Mouse (Mus musculus): Measurements from ENCODE around the gene Ptpra. TPM values are rescaled to one million over a fixed set of nuclear protein-coding genes. Genes with fewer than 3 reads are reported as not detected.

Ptpra gene
- total and polyA plus RNA-seq, 2 experiments from 2014 or later: 21.7 to 44.5 TPM

GRCm38 (mm10) chr2:130586016-130586415 lies 135.9 kb downstream of the Ptpra start:
- Histone ChIP-seq H3K4me2 (ENCODE audit: low read depth, low read length) (no peak overlapping the region), H3K9me3 (replicated peaks; ENCODE audit: control insufficient read depth, low read length) (no peaks in the 10 kb centered on the region), H3K4me3 (ENCODE audit: low read depth, low read length) (no peak overlapping the region), H3K36me3 (replicated peaks; ENCODE audit: control insufficient read depth, insufficient read depth, low read length) (peaks cover 4% of the 10 kb centered on the region), H3K27ac (ENCODE audit: low read depth) (no peak overlapping the region), H3K9ac (replicated peaks; ENCODE audit: low read depth, low read length) (no peak overlapping the region), H3K4me1 (ENCODE audit: control insufficient read depth, insufficient read depth) (peaks cover under 1% of the 10 kb centered on the region; the same call in 1 of the 2 replicates), H3K27me3 (ENCODE audit: control insufficient read depth, insufficient read depth, low read length) (peaks cover 15% of the 10 kb centered on the region)
- DNase-seq (ENCODE audit: low spot score): no peak
- 86% methylated on average over 6 of the region's 6 CpGs for WGBS
- ATAC-seq (ENCODE audit: insufficient read depth, low read depth): no peak
- TF ChIP-seq CTCF (IDR thresholded peaks at IDR 0.05; ENCODE audit: low read depth) (no peak), EP300 (IDR thresholded peaks at IDR 0.05; ENCODE audit: low read depth) (no peak)

GRCm38 (mm10) chr2:130588373-130588772 lies 138.3 kb downstream of the Ptpra start:
- Histone ChIP-seq H3K36me3 (replicated peaks; ENCODE audit: control insufficient read depth, insufficient read depth, low read length) (peaks cover 12% of the 10 kb centered on the region), H3K9me3 (replicated peaks; ENCODE audit: control insufficient read depth, low read length) (no peaks in the 10 kb centered on the region), H3K9ac (replicated peaks; ENCODE audit: low read depth, low read length) (no peak overlapping the region), H3K27ac (ENCODE audit: low read depth) (no peak overlapping the region), H3K4me3 (ENCODE audit: low read depth, low read length) (no peak overlapping the region), H3K27me3 (ENCODE audit: control insufficient read depth, insufficient read depth, low read length) (no peaks in the 10 kb centered on the region), H3K4me2 (ENCODE audit: low read depth, low read length) (no peak overlapping the region), H3K4me1 (ENCODE audit: control insufficient read depth, insufficient read depth) (no peaks in the 10 kb centered on the region; the same call in 1 of the 2 replicates)
- WGBS: 45% methylated on average over 2 of the region's 2 CpGs
- ATAC-seq (ENCODE audit: insufficient read depth, low read depth): no peak
- TF ChIP-seq EP300 (IDR thresholded peaks at IDR 0.05; ENCODE audit: low read depth) (no peak), CTCF (IDR thresholded peaks at IDR 0.05; ENCODE audit: low read depth) (no peak)
- DNase-seq (ENCODE audit: low spot score): no peak

- no peak for TF ChIP-seq CTCF (IDR thresholded peaks at IDR 0.05; ENCODE audit: low read depth)
- TF ChIP-seq EP300 (IDR thresholded peaks at IDR 0.05; ENCODE audit: low read depth): no peak
- H3K4me2 ChIP-seq (ENCODE audit: low read depth, low read length): no peak overlapping the region
- no peak overlapping the region for H3K9ac ChIP-seq (replicated peaks; ENCODE audit: low read depth, low read length)
- no peak overlapping the region for H3K4me3 ChIP-seq (ENCODE audit: low read depth, low read length)
- no peak overlapping the region for H3K27ac ChIP-seq (ENCODE audit: low read depth)
- WGBS: 74% methylated on average over 4 of the region's 4 CpGs
- DNase-seq (ENCODE audit: low spot score): no peak
- no peaks in the 10 kb centered on the region; the same call in 1 of the 2 replicates for H3K4me1 ChIP-seq (ENCODE audit: control insufficient read depth, insufficient read depth)
- H3K9me3 ChIP-seq (replicated peaks; ENCODE audit: control insufficient read depth, low read length): no peaks in the 10 kb centered on the region
- ATAC-seq (ENCODE audit: insufficient read depth, low read depth): peak; percentile 44; the same call in 1 of the 2 replicates
- H3K27me3 ChIP-seq (ENCODE audit: control insufficient read depth, insufficient read depth, low read length): no peaks in the 10 kb centered on the region
- H3K36me3 ChIP-seq (replicated peaks; ENCODE audit: control insufficient read depth, insufficient read depth, low read length): peaks cover 12% of the 10 kb centered on the region
These were observed 139.1 kb downstream of the Ptpra start for GRCm38 (mm10) chr2:130589157-130589556.

- no peak for DNase-seq (ENCODE audit: low spot score)
- H3K27ac ChIP-seq (ENCODE audit: low read depth): no peak overlapping the region; the same call in 1 of the 2 replicates
These were observed 139.7 kb downstream of the Ptpra start for GRCm38 (mm10) chr2:130589761-130590160.

GRCm38 (mm10) chr2:130591016-130591415 lies 140.9 kb downstream of the Ptpra start:
- Histone ChIP-seq H3K4me3 (ENCODE audit: low read depth, low read length) (no peak overlapping the region), H3K9ac (replicated peaks; ENCODE audit: low read depth, low read length) (no peak overlapping the region), H3K36me3 (replicated peaks; ENCODE audit: control insufficient read depth, insufficient read depth, low read length) (peaks cover 25% of the 10 kb centered on the region), H3K4me1 (ENCODE audit: control insufficient read depth, insufficient read depth) (no peaks in the 10 kb centered on the region; the same call in 1 of the 2 replicates), H3K9me3 (replicated peaks; ENCODE audit: control insufficient read depth, low read length) (no peaks in the 10 kb centered on the region), H3K27ac (ENCODE audit: low read depth) (no peak overlapping the region), H3K4me2 (ENCODE audit: low read depth, low read length) (no peak overlapping the region), H3K27me3 (ENCODE audit: control insufficient read depth, insufficient read depth, low read length) (no peaks in the 10 kb centered on the region)
- no peak for ATAC-seq (ENCODE audit: insufficient read depth, low read depth)
- no peak for DNase-seq (ENCODE audit: low spot score)
- no peak for TF ChIP-seq EP300 (IDR thresholded peaks at IDR 0.05; ENCODE audit: low read depth)
- TF ChIP-seq CTCF (IDR thresholded peaks at IDR 0.05; ENCODE audit: low read depth): no peak
- whole genome bisulfite sequencing: 95% methylated on average over 2 of the region's 2 CpGs

More at GRCm38 (mm10) chr2:130589761-130590160, 139.7 kb downstream of the Ptpra start:
- Histone ChIP-seq H3K9me3 (replicated peaks; ENCODE audit: control insufficient read depth, low read length) (no peaks in the 10 kb centered on the region), H3K9ac (replicated peaks; ENCODE audit: low read depth, low read length) (no peak overlapping the region), H3K4me3 (ENCODE audit: low read depth, low read length) (no peak overlapping the region), H3K4me2 (ENCODE audit: low read depth, low read length) (no peak overlapping the region), H3K36me3 (replicated peaks; ENCODE audit: control insufficient read depth, insufficient read depth, low read length) (peaks cover 16% of the 10 kb centered on the region), H3K27me3 (ENCODE audit: control insufficient read depth, insufficient read depth, low read length) (no peaks in the 10 kb centered on the region), H3K4me1 (ENCODE audit: control insufficient read depth, insufficient read depth) (no peaks in the 10 kb centered on the region; the same call in 1 of the 2 replicates)
- no peak for ATAC-seq (ENCODE audit: insufficient read depth, low read depth)
- TF ChIP-seq EP300 (IDR thresholded peaks at IDR 0.05; ENCODE audit: low read depth): no peak
- TF ChIP-seq CTCF (IDR thresholded peaks at IDR 0.05; ENCODE audit: low read depth): no peak
- 80% methylated on average over 2 of the region's 2 CpGs for WGBS

GRCm38 (mm10) chr2:130595596-130595995 lies 145.5 kb downstream of the Ptpra start:
- TF ChIP-seq CTCF (IDR thresholded peaks at IDR 0.05; ENCODE audit: low read depth): no peak
- TF ChIP-seq EP300 (IDR thresholded peaks at IDR 0.05; ENCODE audit: low read depth): no peak
- no peak overlapping the region for H3K9ac ChIP-seq (replicated peaks; ENCODE audit: low read depth, low read length)
- H3K4me2 ChIP-seq (ENCODE audit: low read depth, low read length): no peak overlapping the region
- DNase-seq (ENCODE audit: low spot score): no peak
- peaks cover 63% of the 10 kb centered on the region for H3K36me3 ChIP-seq (replicated peaks; ENCODE audit: control insufficient read depth, insufficient read depth, low read length)
- H3K4me1 ChIP-seq (ENCODE audit: control insufficient read depth, insufficient read depth): no peaks in the 10 kb centered on the region
- no peaks in the 10 kb centered on the region for H3K27me3 ChIP-seq (ENCODE audit: control insufficient read depth, insufficient read depth, low read length)
- H3K27ac ChIP-seq (ENCODE audit: low read depth): no peak overlapping the region
- ATAC-seq (ENCODE audit: insufficient read depth, low read depth): no peak
- no peaks in the 10 kb centered on the region for H3K9me3 ChIP-seq (replicated peaks; ENCODE audit: control insufficient read depth, low read length)
- no peak overlapping the region for H3K4me3 ChIP-seq (ENCODE audit: low read depth, low read length)
- 71% methylated on average over 1 of the region's 1 CpGs for WGBS
